Mouse (Mus musculus) megakaryocyte, embryonic 14.5 days (primary cell): ENCODE measurements at regions not wholly inside any gene's neighbourhood (a gene's known extent, or its start where the extent isn't known, plus 50 kb on each side); places are given as distances from the start of the nearest gene placed in this dataset.

Experiments
- FLI1 ChIP-seq: IDR thresholded peaks from 2 replicates; pipeline ENCODE4 v1.6.1; 2012; ENCODE audit warnings: low read length, inconsistent platforms, mixed read lengths
- GATA1 ChIP-seq: IDR thresholded peaks from 3 replicates; pipeline ENCODE4 v1.6.1; 2012; ENCODE audit warnings: mixed read lengths, low read length, inconsistent platforms, borderline replicate concordance

DNA sequence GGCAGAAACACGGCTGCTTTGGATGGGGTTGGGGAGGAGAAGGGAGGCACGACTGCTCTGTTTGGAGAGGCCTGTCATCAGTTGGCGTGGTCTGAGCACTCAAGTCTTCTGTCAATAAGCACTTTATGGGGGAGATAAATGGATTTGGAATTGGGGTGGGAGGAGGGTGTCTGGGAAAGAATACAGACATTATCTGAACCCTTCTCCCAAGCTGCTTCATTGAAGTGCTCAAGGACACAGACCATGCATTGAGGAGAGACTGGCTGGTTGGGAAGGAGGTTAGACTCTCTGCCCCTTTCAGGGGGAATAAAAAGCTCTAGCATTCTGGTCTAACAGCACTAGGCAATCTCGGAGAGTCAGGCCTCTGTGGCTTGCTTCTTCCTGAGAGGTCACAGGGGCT lies 350.1 kb upstream of the Tnp1 start:
- no peak for TF ChIP-seq GATA1
- TF ChIP-seq FLI1: no peak
